Mouse (Mus musculus) hindbrain, embryonic 11.5 days (tissue): ENCODE data around the gene Rpp25. TPM values are rescaled to one million over a fixed set of nuclear protein-coding genes. Genes with fewer than 3 reads are reported as not detected.

ENCODE experiments used
- ATAC-seq: fragments of 200-750 bp; cut with Nextera tagmentation; 2 replicates; pipeline ENCODE4 v1.8.0; 2017; ENCODE audit warnings: mild to moderate bottlenecking, moderate TSS enrichment, moderate library complexity; ENCODE audit not compliant: low FRiP score
- DNase-seq: peaks from one replicate; pipeline ENCODE4 v3.0.0-alpha.2; 2015; ENCODE audit warnings: low spot score
- H3K27ac ChIP-seq: fragments of 300-500 bp; sonication (generic); 2 replicates; pipeline ENCODE4 v1.5.1; 2014; ENCODE audit warnings: mild to moderate bottlenecking, low read depth, low read length
- H3K27me3 ChIP-seq: fragments of 300-500 bp; sonication (generic); 2 replicates; pipeline ENCODE4 v1.6.1; 2014; ENCODE audit warnings: mild to moderate bottlenecking, low read length, moderate library complexity, mixed read lengths; ENCODE audit not compliant: control insufficient read depth, insufficient read depth
- H3K36me3 ChIP-seq: fragments of 300-500 bp; sonication (generic); 2 replicates; pipeline ENCODE4 v1.6.1; 2014; ENCODE audit warnings: mild to moderate bottlenecking, low read length, moderate library complexity, mixed read lengths; ENCODE audit not compliant: control insufficient read depth, insufficient read depth
- H3K4me1 ChIP-seq: fragments of 300-500 bp; sonication (generic); replicated peaks from 2 replicates; pipeline ENCODE4 v1.6.1; 2014; ENCODE audit warnings: low read length, mixed read lengths; ENCODE audit not compliant: control insufficient read depth, insufficient read depth
- H3K4me2 ChIP-seq: fragments of 300-500 bp; sonication (generic); replicated peaks from 2 replicates; pipeline ENCODE4 v1.6.1; 2014; ENCODE audit warnings: mild to moderate bottlenecking, low read depth, low read length
- H3K4me3 ChIP-seq: fragments of 300-500 bp; sonication (generic); 2 replicates; pipeline ENCODE4 v1.5.1; 2014; ENCODE audit warnings: low read depth, low read length
- H3K9ac ChIP-seq: fragments of 300-500 bp; sonication (generic); 2 replicates; pipeline ENCODE4 v1.6.1; 2014; ENCODE audit warnings: low read depth, low read length
- H3K9me3 ChIP-seq: fragments of 300-500 bp; sonication (generic); 2 replicates; pipeline ENCODE4 v1.6.1; 2016; ENCODE audit warnings: low read length; ENCODE audit not compliant: control insufficient read depth
- WGBS: fragments of 180-500 bp; shearing (Covaris S2); extraction: QIAGEN DNeasy Blood & Tissue Kit; methylation state at CpG from one replicate; pipeline ENCODE4 v1.1.7; 2014; 5-methylcytosine and 5-hydroxymethylcytosine counted together
- polyA plus RNA-seq: library from polyadenylated mRNA; unstranded; fragments of >200 nt; fragmentation: Nextera tagmentation; extraction: Ambion mirVana; gene quantifications from 2 replicates; pipeline ENCODE4 v1.2.1, GENCODE M21; 2014

Gene Rpp25
- 7.7 and 10.5 TPM in 2 replicates for polyA plus RNA-seq

DNA sequence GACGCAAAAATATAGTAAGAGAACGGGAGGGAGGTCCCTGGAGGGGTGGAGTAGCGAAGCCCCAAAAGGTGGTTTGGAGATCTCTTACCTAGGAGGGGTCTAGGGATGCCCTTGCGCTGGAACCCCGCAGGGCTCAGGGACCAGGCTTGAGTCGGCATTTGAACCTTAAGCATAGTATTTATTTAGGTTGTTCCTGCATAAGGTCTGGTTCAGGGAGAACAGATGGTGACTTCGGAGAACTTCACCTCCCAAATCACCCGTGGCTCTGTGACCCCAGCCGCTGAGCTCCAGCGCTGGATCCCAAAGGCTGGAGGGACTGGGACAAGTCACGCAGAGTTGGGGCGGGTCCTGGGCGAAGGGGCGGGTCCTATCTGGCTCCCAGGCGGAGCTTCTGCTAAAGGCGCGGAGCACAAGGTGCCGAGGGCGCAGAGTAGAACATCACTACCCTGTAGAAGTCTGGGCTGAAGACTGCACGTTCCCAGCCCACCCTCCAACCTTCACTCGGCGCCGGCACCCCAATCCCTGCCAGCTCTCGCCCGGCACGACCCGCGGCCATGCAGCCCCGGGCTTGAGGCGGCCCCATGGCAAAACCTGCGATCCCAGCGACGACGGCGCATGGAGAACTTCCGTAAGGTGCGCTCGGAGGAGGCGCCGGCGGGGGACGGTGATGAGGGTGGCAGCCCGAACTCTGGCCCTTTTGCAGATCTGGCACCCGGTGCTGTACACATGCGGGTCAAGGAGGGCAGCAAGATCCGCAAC, at the start of gene Rpp25:
TSS of gene Rpp25 (plus strand) at position 405 of the 759 bp plus-strand sequence.
- Histone ChIP-seq H3K27ac (no peak within 1 kb of the TSS), H3K4me1 (peaks cover 14% of the 10 kb centered on the region), H3K9ac (peak within 1 kb of the TSS; percentile 41; the same call in 1 of the 2 replicates), H3K36me3 (no peaks in the 10 kb centered on the region), H3K4me3 (peak within 1 kb of the TSS; percentile 37), H3K4me2 (peak within 1 kb of the TSS; percentile 77), H3K27me3 (peaks cover 60% of the 10 kb centered on the region), H3K9me3 (no peaks in the 10 kb centered on the region)
- under 1% methylated on average over 46 of the region's 46 CpGs for WGBS
- DNase-seq: peak; percentile 65
- ATAC-seq: peak; percentile 69

DNA sequence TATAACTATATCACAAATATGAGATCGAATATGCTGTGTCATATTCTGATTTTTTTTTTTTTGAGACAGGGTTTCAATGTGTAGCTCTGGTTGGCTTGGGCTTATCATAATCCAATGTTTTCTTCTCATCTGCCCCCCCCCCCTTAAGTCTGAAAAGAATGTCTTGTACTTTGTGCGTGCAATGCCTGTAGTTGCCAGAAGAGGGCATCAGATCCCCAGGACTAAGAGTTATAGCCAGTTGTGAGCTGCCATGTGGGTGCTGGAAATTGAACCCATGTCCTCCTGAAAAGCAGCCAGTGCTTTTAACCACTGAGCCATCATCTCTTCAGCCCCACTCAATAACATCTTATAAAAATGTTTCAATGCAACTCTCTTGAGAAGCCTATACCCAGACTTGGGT, 44.1 kb upstream of the Rpp25 start:
- Histone ChIP-seq H3K4me1 (no peaks in the 10 kb centered on the region), H3K36me3 (no peaks in the 10 kb centered on the region), H3K4me3 (no peak overlapping the region), H3K9me3 (no peaks in the 10 kb centered on the region), H3K9ac (no peak overlapping the region), H3K27ac (no peak overlapping the region), H3K27me3 (no peaks in the 10 kb centered on the region), H3K4me2 (no peak overlapping the region)
- DNase-seq (peak; percentile 11), ATAC-seq (no peak)
- WGBS: 97% methylated on average over 2 of the region's 2 CpGs

DNA sequence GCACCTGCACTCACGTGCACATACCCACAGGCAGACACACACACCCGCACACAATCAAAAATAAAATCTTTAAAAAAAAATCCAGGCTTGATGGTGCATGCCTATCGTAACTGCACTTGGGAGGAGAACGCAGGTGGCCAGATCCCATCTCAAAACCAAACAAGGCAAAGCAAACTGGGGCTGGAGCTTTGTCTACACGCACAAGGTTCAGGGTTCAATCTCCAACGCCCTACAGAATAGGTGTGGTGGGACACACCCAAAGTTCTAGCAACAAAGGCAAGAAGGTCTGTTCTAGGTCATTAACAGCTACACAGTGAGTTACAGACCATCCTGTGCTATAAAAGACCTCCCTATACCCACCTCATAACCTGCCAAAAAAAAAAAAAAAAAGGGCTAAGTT, 41.0 kb upstream of the Rpp25 start:
- Histone ChIP-seq H3K9me3 (no peaks in the 10 kb centered on the region), H3K9ac (no peak overlapping the region), H3K27me3 (no peaks in the 10 kb centered on the region), H3K4me3 (no peak overlapping the region), H3K4me2 (no peak overlapping the region), H3K27ac (no peak overlapping the region), H3K36me3 (no peaks in the 10 kb centered on the region), H3K4me1 (0 out of 2 replicates have a peak, but pooled peaks cover 3% of the 10 kb centered on the region)
- DNase-seq (no peak), ATAC-seq (no peak)
- 88% methylated on average over 6 of the region's 6 CpGs for WGBS

DNA sequence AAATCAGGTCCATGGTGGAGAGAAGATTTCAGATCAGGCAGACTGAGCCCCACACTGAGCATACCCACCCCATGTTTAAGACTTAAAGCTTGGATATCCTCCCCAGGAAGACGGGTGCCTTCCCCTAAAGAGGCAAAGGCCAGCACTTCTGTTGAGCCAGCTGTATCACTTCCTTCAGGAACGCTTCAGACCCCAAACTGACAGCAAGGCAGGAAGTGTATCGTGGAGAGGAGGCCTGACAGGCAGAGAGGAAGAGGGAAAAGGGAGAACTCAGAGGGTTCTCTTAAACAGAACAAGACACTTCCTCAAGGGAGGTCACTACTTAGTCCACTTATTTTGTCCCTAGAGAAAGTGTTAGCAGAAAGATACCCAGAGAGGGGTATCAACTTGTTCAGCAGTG, 37.7 kb upstream of the Rpp25 start:
- DNase-seq (no peak), ATAC-seq (no peak)
- H3K4me1 ChIP-seq: 0 out of 2 replicates have a peak, but pooled peaks cover 3% of the 10 kb centered on the region
- H3K4me2 ChIP-seq: no peak overlapping the region
- H3K9ac ChIP-seq: no peak overlapping the region; the same call in 1 of the 2 replicates
- WGBS: 73% methylated on average over 3 of the region's 3 CpGs
- H3K27me3 ChIP-seq: no peaks in the 10 kb centered on the region
- no peak overlapping the region for H3K4me3 ChIP-seq
- H3K27ac ChIP-seq: no peak overlapping the region
- H3K36me3 ChIP-seq: no peaks in the 10 kb centered on the region
- no peaks in the 10 kb centered on the region for H3K9me3 ChIP-seq

DNA sequence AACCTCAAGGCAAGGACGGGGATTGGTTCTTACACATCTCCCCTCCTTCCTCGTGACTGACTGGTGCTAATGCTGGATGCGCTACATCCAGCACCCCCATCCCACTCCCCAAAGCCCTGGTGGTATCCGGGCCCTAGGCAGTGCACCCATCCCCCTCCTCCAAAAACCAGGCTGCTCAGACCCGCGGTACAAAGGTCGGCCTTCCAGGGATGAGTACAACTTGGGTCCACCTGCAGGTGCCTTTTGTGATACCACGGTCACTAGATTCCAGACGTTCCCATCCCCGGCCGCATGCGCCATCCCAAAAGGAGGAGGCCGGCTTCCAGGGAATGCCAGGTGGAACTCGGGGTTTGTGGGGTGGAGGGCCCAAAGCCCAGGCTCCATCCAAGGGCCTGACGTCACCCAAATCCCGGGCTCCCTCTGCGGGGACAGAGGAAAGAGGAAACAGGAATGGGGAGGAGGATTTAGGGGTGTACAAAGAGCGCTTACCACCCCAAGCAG, 36.5 kb upstream of the Rpp25 start:
- DNase-seq (no peak), ATAC-seq (peak; percentile 75)
- Histone ChIP-seq H3K4me3 (peak overlapping the region; percentile 73), H3K27ac (peak overlapping the region; percentile 71), H3K9ac (peak overlapping the region; percentile 90), H3K36me3 (no peaks in the 10 kb centered on the region), H3K27me3 (no peaks in the 10 kb centered on the region), H3K4me2 (peak overlapping the region; percentile 82), H3K4me1 (0 out of 2 replicates have a peak, but pooled peaks cover 3% of the 10 kb centered on the region), H3K9me3 (no peaks in the 10 kb centered on the region)
- 2% methylated on average over 18 of the region's 18 CpGs for WGBS

DNA sequence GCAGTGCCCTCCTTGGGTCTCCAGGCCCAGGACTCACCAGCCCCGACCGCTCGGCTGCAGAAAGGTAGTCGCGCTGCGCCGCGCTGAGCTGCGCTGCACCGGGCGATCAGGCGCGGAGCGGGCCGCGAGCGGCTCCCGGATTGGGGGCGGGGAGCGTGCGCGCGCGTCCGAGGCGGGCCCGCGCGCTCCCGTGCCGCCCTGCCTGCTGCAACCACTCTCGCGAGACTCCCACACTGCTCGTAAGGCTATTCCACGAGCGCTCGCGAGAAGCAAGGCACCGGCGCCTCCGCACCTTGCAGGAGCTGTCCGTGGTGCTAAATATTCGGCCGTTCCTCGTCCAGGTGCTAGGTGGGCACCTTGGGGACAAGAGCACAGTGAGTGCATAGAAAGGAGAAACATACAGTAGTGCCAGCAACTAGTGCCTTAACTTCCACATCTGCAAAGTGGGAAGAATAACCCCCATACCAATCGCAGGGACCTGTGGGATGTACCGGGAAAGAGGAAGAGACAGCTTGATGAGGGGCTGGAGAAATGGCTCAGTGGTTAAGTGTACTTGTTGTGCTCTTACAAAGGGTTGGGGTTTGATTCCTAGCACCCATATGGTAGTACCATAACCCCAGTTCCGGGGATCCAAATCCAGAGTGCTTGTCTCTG, 35.8 kb upstream of the Rpp25 start, which contains the start of gene Scamp5:
TSS of gene Scamp5 (minus strand) at position 165 of the 654 bp plus-strand sequence.
- peak within 1 kb of the TSS; percentile 82 for H3K4me2 ChIP-seq
- no peaks in the 10 kb centered on the region for H3K36me3 ChIP-seq
- H3K4me3 ChIP-seq: peak within 1 kb of the TSS; percentile 73
- H3K27me3 ChIP-seq: no peaks in the 10 kb centered on the region
- peak; percentile 94 for DNase-seq
- ATAC-seq: peak; percentile 91
- WGBS: 1% methylated on average over 48 of the region's 48 CpGs
- H3K27ac ChIP-seq: peak within 1 kb of the TSS; percentile 71
- H3K9me3 ChIP-seq: no peaks in the 10 kb centered on the region
- peak within 1 kb of the TSS; percentile 90 for H3K9ac ChIP-seq
- 0 out of 2 replicates have a peak, but pooled peaks cover 3% of the 10 kb centered on the region for H3K4me1 ChIP-seq

DNA sequence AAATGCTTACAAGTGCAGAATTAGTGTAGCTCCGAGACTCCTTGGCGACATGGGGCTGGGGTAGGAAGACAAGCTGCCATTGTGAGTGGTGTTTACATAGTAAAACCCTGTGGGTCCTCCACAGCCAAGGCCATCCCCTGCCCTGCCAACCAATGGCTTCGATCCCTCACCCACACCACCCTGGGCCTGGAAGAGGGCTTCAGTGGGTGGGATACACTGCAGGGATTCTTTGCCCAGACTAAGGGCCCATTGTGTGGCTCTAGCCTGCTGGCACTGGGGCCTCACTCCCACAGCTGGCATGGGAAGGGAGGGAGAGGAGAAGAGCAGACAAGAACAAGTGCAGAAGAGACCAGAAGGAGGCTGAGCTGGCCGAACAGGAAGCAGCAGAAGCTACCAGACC, 34.9 kb upstream of the Rpp25 start:
- Histone ChIP-seq H3K9me3 (no peaks in the 10 kb centered on the region), H3K9ac (no peak overlapping the region), H3K36me3 (no peaks in the 10 kb centered on the region), H3K27ac (no peak overlapping the region), H3K4me1 (0 out of 2 replicates have a peak, but pooled peaks cover 3% of the 10 kb centered on the region), H3K4me2 (no peak overlapping the region), H3K4me3 (no peak overlapping the region), H3K27me3 (no peaks in the 10 kb centered on the region)
- DNase-seq (no peak), ATAC-seq (no peak)
- WGBS: 74% methylated on average over 4 of the region's 4 CpGs

DNA sequence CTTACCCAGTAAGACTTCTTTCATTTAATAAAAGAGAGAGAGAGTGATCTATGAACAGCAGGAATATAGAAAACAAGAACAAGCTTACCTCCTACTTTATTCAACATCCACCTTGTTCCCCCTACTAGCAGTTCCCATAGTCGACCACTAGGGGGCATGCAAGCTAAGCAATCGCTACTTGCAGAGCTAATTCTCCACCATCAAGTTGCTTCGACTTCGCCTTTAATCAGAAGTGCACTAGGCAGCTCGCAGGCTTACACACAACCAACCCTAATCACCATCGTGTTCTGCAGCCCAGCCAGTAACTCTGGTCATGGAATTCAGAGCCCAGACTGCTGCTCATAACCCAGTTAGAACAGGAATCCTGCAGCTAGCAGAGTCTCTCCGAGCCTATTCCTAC, 18.1 kb upstream of the Rpp25 start:
- no peak for ATAC-seq
- H3K4me1 ChIP-seq: no peaks in the 10 kb centered on the region
- H3K27ac ChIP-seq: no peak overlapping the region
- H3K27me3 ChIP-seq: no peaks in the 10 kb centered on the region
- no peak overlapping the region for H3K4me2 ChIP-seq
- H3K9ac ChIP-seq: no peak overlapping the region
- WGBS: 18% methylated on average over 7 of the region's 7 CpGs
- no peaks in the 10 kb centered on the region for H3K9me3 ChIP-seq
- DNase-seq: peak; percentile 86
- H3K36me3 ChIP-seq: no peaks in the 10 kb centered on the region
- H3K4me3 ChIP-seq: no peak overlapping the region
